Mouse (Mus musculus) C2C12 (cell line): ENCODE data around the gene Ssh2.

Experiments
- CTCF ChIP-seq: IDR thresholded peaks from one replicate; pipeline ENCODE4 v1.5.1; 2011; ENCODE audit not compliant: control insufficient read depth, insufficient read depth, insufficient read length
- MYOG ChIP-seq: IDR thresholded peaks from one replicate; pipeline ENCODE4 v1.6.1; 2011; ENCODE audit not compliant: control insufficient read depth, insufficient read length; ENCODE audit errors: extremely low read depth

DNA sequence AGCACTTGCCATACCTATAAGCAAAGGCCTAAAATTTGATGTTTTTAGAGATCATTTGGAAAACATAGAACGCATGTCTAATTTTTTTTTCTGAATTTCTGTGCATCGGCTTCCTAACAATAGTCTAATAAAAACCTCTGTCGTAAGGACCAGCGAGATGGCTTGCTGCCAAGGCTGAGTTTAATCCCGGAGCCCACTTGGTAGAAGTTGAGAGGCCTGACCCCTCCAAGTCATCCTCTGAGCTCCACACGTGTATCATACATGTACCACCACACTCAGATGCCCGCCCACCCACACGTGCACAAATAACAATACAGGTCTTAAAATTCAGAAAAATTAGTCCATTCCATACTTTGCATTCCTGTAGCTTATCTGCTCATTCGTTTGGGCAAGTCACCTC is 224.0 kb downstream of the Ssh2 start:
- TF ChIP-seq CTCF (no peak), MYOG (no peak)
